Mouse (Mus musculus): ENCODE measurements around the gene Cmss1. TPM values are rescaled to one million over a fixed set of nuclear protein-coding genes. Genes with fewer than 3 reads are reported as not detected.
A peak's percentile ranks its signal among the peaks of the same experiment; 100 is the strongest.

Gene Cmss1
- polyA plus RNA-seq, 1 experiment, result 9.0 TPM

- Histone ChIP-seq H3K27ac (ENCODE audit: insufficient read depth, low read length) (no peak overlapping the region), H3K4me3 (ENCODE audit: insufficient read depth, low read length) (no peak overlapping the region), H3K4me1 (ENCODE audit: control insufficient read depth, insufficient read depth, low read length) (peaks cover 6% of the 10 kb centered on the region)
- TF ChIP-seq POLR2A (IDR thresholded peaks at IDR 0.05; ENCODE audit: low read depth, low read length) (no peak), CTCF (IDR thresholded peaks at IDR 0.05; ENCODE audit: borderline replicate concordance, insufficient read depth, low read length) (no peak)
Measured at GRCm38 (mm10) chr16:57485265-57485664, 121.4 kb downstream of the Cmss1 start.

DNA sequence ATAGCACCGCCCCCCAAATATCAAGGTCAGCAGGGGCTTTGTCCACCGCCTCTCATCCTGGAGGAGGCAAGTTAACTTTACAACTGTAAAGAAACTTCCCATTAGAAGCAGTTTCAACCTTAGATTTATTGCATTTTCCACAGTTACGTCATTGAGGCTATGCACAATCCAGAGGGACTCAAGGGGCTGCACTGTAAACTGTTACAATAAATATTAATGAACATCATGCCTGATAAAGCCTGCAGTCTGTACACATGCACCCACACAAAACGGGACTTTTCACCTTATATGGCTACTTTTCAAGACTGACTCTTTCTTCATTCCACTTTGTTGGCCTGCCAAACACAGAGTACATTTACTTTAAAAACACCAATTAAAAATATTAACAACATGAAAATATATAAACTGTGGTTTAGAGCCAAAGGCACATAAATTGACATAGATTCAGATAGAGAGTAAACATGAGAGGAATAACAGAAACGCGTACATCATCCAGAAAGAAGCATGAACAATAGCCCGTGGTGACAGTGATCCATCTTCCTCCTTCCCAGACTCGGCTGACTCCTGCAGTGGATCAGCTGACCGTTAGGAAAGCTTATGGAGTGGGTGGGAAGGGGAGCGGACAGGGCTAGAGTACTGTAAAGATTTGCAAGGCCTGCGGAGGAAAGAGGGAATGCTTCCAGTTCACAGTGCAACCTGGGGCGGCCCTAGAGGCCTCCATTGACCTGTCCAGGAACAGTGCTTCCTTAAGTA lies 122.4 kb downstream of the Cmss1 start:
- peak overlapping the region; percentile 4; the same call in 1 of the 2 replicates for H3K27ac ChIP-seq (ENCODE audit: insufficient read depth, low read length)
- H3K4me3 ChIP-seq (ENCODE audit: insufficient read depth, low read length), result no peak overlapping the region
- H3K4me1 ChIP-seq (ENCODE audit: control insufficient read depth, insufficient read depth, low read length), result peaks cover 8% of the 10 kb centered on the region
- TF ChIP-seq POLR2A (IDR thresholded peaks at IDR 0.05; ENCODE audit: low read depth, low read length) (no peak), CTCF (IDR thresholded peaks at IDR 0.05; ENCODE audit: borderline replicate concordance, insufficient read depth, low read length) (no peak)

DNA sequence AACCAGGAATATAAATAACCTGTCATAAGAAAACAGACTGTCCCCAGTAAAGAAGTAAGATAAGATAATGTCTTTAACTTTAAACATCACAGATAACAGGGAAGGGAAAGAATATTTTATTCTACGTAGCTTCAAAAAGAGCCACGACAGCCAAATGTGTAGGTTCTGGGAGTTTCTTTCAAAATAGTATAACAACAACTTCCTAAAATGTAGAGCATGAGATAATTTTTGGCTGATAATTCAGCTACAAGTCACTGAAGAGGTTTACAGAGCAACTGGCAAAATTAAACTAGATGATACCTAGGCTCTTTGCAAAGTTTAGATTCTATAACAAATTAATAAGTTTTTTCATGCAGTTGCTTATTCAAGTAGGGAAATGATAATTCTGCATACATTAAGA lies 123.2 kb downstream of the Cmss1 start:
- Histone ChIP-seq H3K27ac (ENCODE audit: insufficient read depth, low read length) (no peak overlapping the region), H3K4me3 (ENCODE audit: insufficient read depth, low read length) (no peak overlapping the region), H3K4me1 (ENCODE audit: control insufficient read depth, insufficient read depth, low read length) (peaks cover 6% of the 10 kb centered on the region; the same call in 1 of the 2 replicates)
- TF ChIP-seq POLR2A (IDR thresholded peaks at IDR 0.05; ENCODE audit: low read depth, low read length), result no peak
- TF ChIP-seq CTCF (IDR thresholded peaks at IDR 0.05; ENCODE audit: borderline replicate concordance, insufficient read depth, low read length), result no peak

DNA sequence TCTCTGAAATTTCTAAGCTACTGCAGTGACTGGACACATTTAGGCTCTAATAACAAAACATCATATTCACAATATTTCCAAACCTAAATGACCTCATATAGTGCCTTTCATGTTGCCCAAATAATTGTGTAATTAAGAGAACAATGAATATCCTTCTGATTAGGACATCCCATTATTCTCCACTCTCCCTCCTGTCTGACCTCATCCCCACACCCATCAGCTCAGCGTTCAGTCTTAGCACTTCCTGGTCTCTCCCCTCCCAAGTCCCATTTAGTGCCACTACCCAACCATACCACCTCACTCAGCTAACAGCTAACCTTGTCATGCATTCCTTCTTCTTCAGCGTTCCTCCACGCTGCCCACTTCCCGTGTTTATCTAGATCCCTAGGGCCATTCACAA lies 123.8 kb downstream of the Cmss1 start:
- TF ChIP-seq POLR2A (IDR thresholded peaks at IDR 0.05; ENCODE audit: low read depth, low read length) (no peak), CTCF (IDR thresholded peaks at IDR 0.05; ENCODE audit: borderline replicate concordance, insufficient read depth, low read length) (no peak)
- Histone ChIP-seq H3K27ac (ENCODE audit: insufficient read depth, low read length) (no peak overlapping the region), H3K4me3 (ENCODE audit: insufficient read depth, low read length) (no peak overlapping the region), H3K4me1 (ENCODE audit: control insufficient read depth, insufficient read depth, low read length) (peaks cover 6% of the 10 kb centered on the region; the same call in 1 of the 2 replicates)

GRCm38 (mm10) chr16:57482264-57482663 lies 124.4 kb downstream of the Cmss1 start:
- Histone ChIP-seq H3K27ac (ENCODE audit: insufficient read depth, low read length) (no peak overlapping the region), H3K4me1 (ENCODE audit: control insufficient read depth, insufficient read depth, low read length) (peaks cover 6% of the 10 kb centered on the region; the same call in 1 of the 2 replicates), H3K4me3 (ENCODE audit: insufficient read depth, low read length) (no peak overlapping the region)
- no peak for TF ChIP-seq POLR2A (IDR thresholded peaks at IDR 0.05; ENCODE audit: low read depth, low read length)
- TF ChIP-seq CTCF (IDR thresholded peaks at IDR 0.05; ENCODE audit: borderline replicate concordance, insufficient read depth, low read length), result no peak

DNA sequence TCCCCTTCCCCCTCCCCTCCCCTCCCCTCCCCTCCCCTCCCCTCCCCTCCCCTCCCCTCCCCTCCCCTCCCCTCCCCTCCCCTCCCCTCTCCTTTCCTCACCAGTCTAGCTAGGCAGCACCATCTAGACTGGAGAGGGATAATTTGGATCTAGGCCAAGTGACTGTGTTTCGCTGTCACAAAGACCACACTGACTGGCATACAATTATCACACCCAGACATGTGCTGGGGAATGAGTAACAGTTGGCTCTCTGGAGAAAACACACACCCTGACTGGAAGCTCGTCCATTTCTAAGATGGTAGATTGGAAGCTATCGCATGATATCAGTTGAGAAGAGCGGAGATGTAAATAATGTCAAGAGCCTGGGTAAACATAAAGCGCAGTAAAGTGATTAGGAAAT lies 126.9 kb downstream of the Cmss1 start:
- TF ChIP-seq CTCF (IDR thresholded peaks at IDR 0.05; ENCODE audit: borderline replicate concordance, insufficient read depth, low read length) (no peak), POLR2A (IDR thresholded peaks at IDR 0.05; ENCODE audit: low read depth, low read length) (no peak)
- no peak overlapping the region for H3K27ac ChIP-seq (ENCODE audit: insufficient read depth, low read length)
- 0 out of 2 replicates have a peak, but pooled peaks cover 2% of the 10 kb centered on the region for H3K4me1 ChIP-seq (ENCODE audit: control insufficient read depth, insufficient read depth, low read length)
- H3K4me3 ChIP-seq (ENCODE audit: insufficient read depth, low read length), result no peak overlapping the region

GRCm38 (mm10) chr16:57478451-57478850 lies 128.2 kb downstream of the Cmss1 start:
- TF ChIP-seq CTCF (IDR thresholded peaks at IDR 0.05; ENCODE audit: borderline replicate concordance, insufficient read depth, low read length), result no peak

DNA sequence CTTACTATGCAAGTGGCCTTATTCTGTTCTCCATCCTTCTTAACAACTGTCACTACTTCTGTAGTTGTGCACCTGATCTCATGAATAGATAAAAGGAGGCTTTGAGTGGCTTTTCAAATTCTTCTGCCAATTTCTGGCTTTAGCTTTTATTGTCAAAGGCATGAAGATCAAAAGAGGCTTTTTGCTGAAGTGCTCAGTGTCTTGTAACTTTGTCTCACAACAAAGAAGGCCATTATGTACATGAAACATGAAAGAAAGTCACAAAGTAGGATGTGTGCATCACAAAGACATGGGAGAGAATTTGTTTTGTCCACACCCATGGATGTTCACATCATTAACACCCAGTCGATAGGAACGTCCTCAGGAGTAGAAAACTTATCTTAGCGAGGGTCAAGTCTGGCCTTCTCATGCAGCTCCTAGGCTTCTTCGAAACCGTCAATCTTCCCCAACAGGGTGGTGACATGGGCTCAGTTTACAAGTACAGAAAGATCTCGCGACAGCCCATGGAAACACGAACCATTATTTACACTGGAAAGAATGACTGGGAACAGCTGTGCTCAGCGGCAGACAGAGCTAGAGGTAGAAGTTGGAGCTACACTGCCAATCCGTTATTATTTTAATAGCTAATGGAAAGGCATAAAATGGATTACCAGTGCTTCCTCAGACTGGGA lies 133.1 kb downstream of the Cmss1 start:
- H3K27ac ChIP-seq (ENCODE audit: insufficient read depth, low read length), result no peak overlapping the region
- TF ChIP-seq CTCF (IDR thresholded peaks at IDR 0.05; ENCODE audit: borderline replicate concordance, insufficient read depth, low read length) (no peak), POLR2A (IDR thresholded peaks at IDR 0.05; ENCODE audit: low read depth, low read length) (no peak)
- H3K4me1 ChIP-seq (ENCODE audit: control insufficient read depth, insufficient read depth, low read length), result no peaks in the 10 kb centered on the region; the same call in 1 of the 2 replicates
- H3K4me3 ChIP-seq (ENCODE audit: insufficient read depth, low read length), result no peak overlapping the region

More at GRCm38 (mm10) chr16:57478451-57478850, 128.2 kb downstream of the Cmss1 start:
- Histone ChIP-seq H3K4me3 (ENCODE audit: insufficient read depth, low read length) (no peak overlapping the region), H3K4me1 (ENCODE audit: control insufficient read depth, insufficient read depth, low read length) (0 out of 2 replicates have a peak, but pooled peaks cover 2% of the 10 kb centered on the region), H3K27ac (ENCODE audit: insufficient read depth, low read length) (peak overlapping the region; percentile 3; the same call in 1 of the 2 replicates)

GRCm38 (mm10) chr16:57471071-57471470 lies 135.6 kb downstream of the Cmss1 start:
- H3K4me3 ChIP-seq (ENCODE audit: insufficient read depth, low read length), result no peak overlapping the region
- no peak overlapping the region for H3K27ac ChIP-seq (ENCODE audit: insufficient read depth, low read length)
- peaks cover 4% of the 10 kb centered on the region; the same call in 1 of the 2 replicates for H3K4me1 ChIP-seq (ENCODE audit: control insufficient read depth, insufficient read depth, low read length)
- TF ChIP-seq CTCF (IDR thresholded peaks at IDR 0.05; ENCODE audit: borderline replicate concordance, insufficient read depth, low read length) (no peak), POLR2A (IDR thresholded peaks at IDR 0.05; ENCODE audit: low read depth, low read length) (no peak)

Data from embryonic fibroblast, embryonic 13.5 days (primary cell).